Mouse (Mus musculus) liver, embryonic 11.5 days (tissue): ENCODE measurements around the gene Ccm2. TPM values are rescaled to one million over a fixed set of nuclear protein-coding genes. Genes with fewer than 3 reads are reported as not detected.
A peak's percentile ranks its signal among the peaks of the same experiment; 100 is the strongest.

Experiments used
- ATAC-seq: fragments of 200-750 bp; cut with Nextera tagmentation; replicated peaks from 2 replicates; pipeline ENCODE4 v1.8.0; 2017; ENCODE audit warnings: moderate number of reproducible peaks, mild to moderate bottlenecking, moderate TSS enrichment, moderate library complexity; ENCODE audit not compliant: low FRiP score
- DNase-seq: peaks from one replicate; pipeline ENCODE4 v3.0.0-alpha.2; 2017; ENCODE audit warnings: low spot score
- H3K27ac ChIP-seq: fragments of 300-500 bp; sonication (generic); 2 replicates; pipeline ENCODE4 v1.5.1; 2014; ENCODE audit warnings: mild to moderate bottlenecking, low read depth, low read length, control low read depth
- H3K27me3 ChIP-seq: fragments of 300-500 bp; sonication (generic); replicated peaks from 2 replicates; pipeline ENCODE4 v1.6.1; 2014; ENCODE audit warnings: low read length, mixed read lengths; ENCODE audit not compliant: control insufficient read depth, insufficient read depth
- H3K36me3 ChIP-seq: fragments of 300-500 bp; sonication (generic); 2 replicates; pipeline ENCODE4 v1.6.1; 2014; ENCODE audit warnings: mild to moderate bottlenecking, low read length, moderate library complexity, mixed read lengths; ENCODE audit not compliant: control insufficient read depth, insufficient read depth
- H3K4me1 ChIP-seq: fragments of 300-500 bp; sonication (generic); replicated peaks from 2 replicates; pipeline ENCODE4 v1.6.1; 2014; ENCODE audit warnings: low read length, mixed read lengths; ENCODE audit not compliant: control insufficient read depth, insufficient read depth
- H3K4me2 ChIP-seq: fragments of 300-500 bp; sonication (generic); 2 replicates; pipeline ENCODE4 v1.6.1; 2014; ENCODE audit warnings: mild to moderate bottlenecking, control low read depth, moderate library complexity
- H3K4me3 ChIP-seq: fragments of 300-500 bp; sonication (generic); 2 replicates; pipeline ENCODE4 v1.5.1; 2014; ENCODE audit warnings: low read depth, low read length, control low read depth
- H3K9ac ChIP-seq: fragments of 300-500 bp; sonication (generic); 2 replicates; pipeline ENCODE4 v1.6.1; 2014; ENCODE audit warnings: low read depth, low read length, control low read depth
- H3K9me3 ChIP-seq: fragments of 300-500 bp; sonication (generic); 2 replicates; pipeline ENCODE4 v1.6.1; 2016; ENCODE audit warnings: low read length, inconsistent platforms, mixed read lengths; ENCODE audit not compliant: control insufficient read depth
- WGBS: fragments of 180-500 bp; shearing (Covaris S2); extraction: QIAGEN DNeasy Blood & Tissue Kit; methylation state at CpG from one replicate; pipeline ENCODE4 v1.1.7; 2014; 5-methylcytosine and 5-hydroxymethylcytosine counted together
- polyA plus RNA-seq: library from polyadenylated mRNA; unstranded; fragments of >200 nt; fragmentation: Nextera tagmentation; extraction: Ambion mirVana; gene quantifications from 2 replicates; pipeline ENCODE4 v1.2.1, GENCODE M21; 2014

Ccm2 gene
- polyA plus RNA-seq, 1 experiment from 2014 or later = 82.1 TPM

- no peaks in the 10 kb centered on the region for H3K27me3 ChIP-seq
- peak overlapping the region; percentile 89 for H3K27ac ChIP-seq
- peak overlapping the region; percentile 42 for H3K4me2 ChIP-seq
- no peak overlapping the region for H3K4me3 ChIP-seq
- H3K9me3 ChIP-seq = no peaks in the 10 kb centered on the region
- DNase-seq (no peak), ATAC-seq (no peak)
- 68% methylated on average over 6 of the region's 6 CpGs for WGBS
- H3K9ac ChIP-seq = peak overlapping the region; percentile 42
- H3K36me3 ChIP-seq = peaks cover 41% of the 10 kb centered on the region
- peaks cover 65% of the 10 kb centered on the region for H3K4me1 ChIP-seq
These were observed 48.2 kb downstream of the Ccm2 start for GRCm38 (mm10) chr11:6594845-6595244.

- Histone ChIP-seq H3K4me2 (peak overlapping the region; percentile 42), H3K4me1 (peaks cover 62% of the 10 kb centered on the region), H3K9me3 (no peaks in the 10 kb centered on the region), H3K4me3 (no peak overlapping the region), H3K27ac (peak overlapping the region; percentile 89), H3K36me3 (peaks cover 41% of the 10 kb centered on the region), H3K27me3 (no peaks in the 10 kb centered on the region), H3K9ac (peak overlapping the region; percentile 42)
- DNase-seq (no peak), ATAC-seq (peak; percentile 73)
- WGBS = 51% methylated on average over 5 of the region's 5 CpGs
These were observed 48.7 kb downstream of the Ccm2 start for GRCm38 (mm10) chr11:6595339-6595738.

GRCm38 (mm10) chr11:6596205-6596604 lies 49.5 kb downstream of the Ccm2 start:
- ATAC-seq (no peak), DNase-seq (no peak)
- Histone ChIP-seq H3K4me3 (no peak overlapping the region), H3K4me1 (peaks cover 55% of the 10 kb centered on the region), H3K4me2 (no peak overlapping the region), H3K27ac (no peak overlapping the region), H3K9me3 (no peaks in the 10 kb centered on the region), H3K9ac (no peak overlapping the region), H3K36me3 (peaks cover 41% of the 10 kb centered on the region), H3K27me3 (no peaks in the 10 kb centered on the region)
- 95% methylated on average over 6 of the region's 6 CpGs for WGBS

- ATAC-seq = no peak
- Histone ChIP-seq H3K36me3 (peaks cover 40% of the 10 kb centered on the region), H3K4me2 (no peak overlapping the region), H3K27me3 (no peaks in the 10 kb centered on the region), H3K27ac (no peak overlapping the region), H3K9me3 (no peaks in the 10 kb centered on the region), H3K9ac (no peak overlapping the region; the same call in 1 of the 2 replicates), H3K4me3 (no peak overlapping the region), H3K4me1 (peaks cover 50% of the 10 kb centered on the region)
- 83% methylated on average over 3 of the region's 3 CpGs for WGBS
- DNase-seq = no peak
These were observed 49.9 kb downstream of the Ccm2 start for GRCm38 (mm10) chr11:6596616-6597015.

GRCm38 (mm10) chr11:6597523-6597922 lies 50.8 kb downstream of the Ccm2 start:
- Histone ChIP-seq H3K4me1 (peaks cover 48% of the 10 kb centered on the region), H3K4me2 (no peak overlapping the region), H3K27ac (no peak overlapping the region), H3K36me3 (peaks cover 37% of the 10 kb centered on the region), H3K9ac (no peak overlapping the region), H3K27me3 (peaks cover 5% of the 10 kb centered on the region; the same call in 1 of the 2 replicates), H3K4me3 (no peak overlapping the region), H3K9me3 (no peaks in the 10 kb centered on the region)
- DNase-seq = no peak
- WGBS = 78% methylated on average over 7 of the region's 7 CpGs
- no peak for ATAC-seq

GRCm38 (mm10) chr11:6598191-6598889 lies 51.7 kb downstream of the Ccm2 start:
- DNase-seq = no peak
- Histone ChIP-seq H3K27me3 (peaks cover 11% of the 10 kb centered on the region), H3K9me3 (no peaks in the 10 kb centered on the region), H3K4me2 (peak overlapping the region; percentile 44; the same call in 1 of the 2 replicates), H3K4me3 (peak overlapping the region; percentile 25; the same call in 1 of the 2 replicates), H3K4me1 (peaks cover 43% of the 10 kb centered on the region), H3K27ac (no peak overlapping the region), H3K9ac (no peak overlapping the region), H3K36me3 (peaks cover 30% of the 10 kb centered on the region)
- WGBS = 69% methylated on average over 19 of the region's 19 CpGs
- no peak for ATAC-seq

DNA sequence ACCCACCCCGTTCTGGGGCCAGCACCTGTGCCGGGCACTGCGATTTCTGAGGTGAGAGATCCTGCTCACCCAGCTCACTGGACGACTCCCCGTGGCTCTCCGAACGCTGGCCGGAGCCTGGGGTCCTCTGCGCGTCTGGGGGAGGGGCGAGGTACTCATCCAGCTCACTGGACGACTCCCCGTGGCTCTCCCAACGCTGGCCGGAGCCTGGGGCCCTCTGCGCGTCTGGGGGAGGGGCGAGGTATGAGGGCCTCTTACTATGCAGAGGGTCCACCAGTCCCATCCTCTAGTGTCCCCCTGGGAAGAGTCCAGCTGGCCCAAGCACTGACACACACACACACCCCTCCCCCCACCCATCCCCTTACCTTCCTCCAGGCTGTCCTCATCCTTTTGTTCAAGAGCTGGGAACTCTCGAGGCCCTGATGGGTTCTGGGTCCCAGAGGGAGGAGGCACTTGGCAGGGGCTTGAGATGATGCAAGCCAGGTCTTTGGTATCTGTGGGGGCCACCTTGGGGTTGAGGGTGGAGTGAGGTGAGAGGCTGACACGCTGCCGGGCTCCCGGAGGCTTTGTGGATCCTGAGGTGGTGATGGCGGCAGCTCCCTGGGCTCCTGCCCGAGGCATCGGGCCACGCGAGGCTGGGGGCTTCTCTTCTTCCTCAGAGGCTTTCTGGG lies 52.5 kb downstream of the Ccm2 start:
- H3K9ac ChIP-seq = peak overlapping the region; percentile 44
- H3K4me2 ChIP-seq = peak overlapping the region; percentile 44
- H3K9me3 ChIP-seq = no peaks in the 10 kb centered on the region
- peaks cover 19% of the 10 kb centered on the region for H3K27me3 ChIP-seq
- peak overlapping the region; percentile 28 for H3K27ac ChIP-seq
- H3K4me1 ChIP-seq = peaks cover 48% of the 10 kb centered on the region
- H3K36me3 ChIP-seq = peaks cover 22% of the 10 kb centered on the region
- DNase-seq = no peak
- H3K4me3 ChIP-seq = peak overlapping the region; percentile 25
- peak; percentile 44; the same call in 1 of the 2 replicates for ATAC-seq
- 36% methylated on average over 27 of the region's 27 CpGs for WGBS

- H3K4me1 ChIP-seq = peaks cover 46% of the 10 kb centered on the region
- H3K27me3 ChIP-seq = peaks cover 25% of the 10 kb centered on the region
- peak overlapping the region; percentile 44; the same call in 1 of the 2 replicates for H3K4me2 ChIP-seq
- peaks cover 18% of the 10 kb centered on the region for H3K36me3 ChIP-seq
- 0 out of 2 replicates have a peak overlapping the region, but pooled peaks have one; percentile 14 for H3K4me3 ChIP-seq
- ATAC-seq (no peak), DNase-seq (no peak)
- H3K9ac ChIP-seq = no peak overlapping the region; the same call in 1 of the 2 replicates
- H3K9me3 ChIP-seq = no peaks in the 10 kb centered on the region
- no peak overlapping the region; the same call in 1 of the 2 replicates for H3K27ac ChIP-seq
- WGBS = 74% methylated on average over 6 of the region's 6 CpGs
These were observed 53.1 kb downstream of the Ccm2 start for GRCm38 (mm10) chr11:6599831-6600230.
